Mouse (Mus musculus): ENCODE data around the gene Fgfr2. TPM values are rescaled to one million over a fixed set of nuclear protein-coding genes. Genes with fewer than 3 reads are reported as not detected.

Gene Fgfr2
- total RNA-seq, 2 experiments from 2014 or later = 47.6 to 49.5 TPM

- no peak for TF ChIP-seq CTCF (conservative IDR thresholded peaks at IDR 0.05)
- Histone ChIP-seq H3K4me3 (no peak overlapping the region), H3K27ac (no peak overlapping the region)
- DNase-seq (ENCODE audit: low spot score in 2 of 2) = no peak
These were observed 29.0 kb downstream of the Fgfr2 start for GRCm38 (mm10) chr7:133094161-133094560.

- Histone ChIP-seq H3K27ac (no peak overlapping the region), H3K4me3 (no peak overlapping the region)
- no peak for DNase-seq (ENCODE audit: low spot score in 2 of 2)
- no peak for TF ChIP-seq CTCF (conservative IDR thresholded peaks at IDR 0.05)
These were observed 29.4 kb downstream of the Fgfr2 start for GRCm38 (mm10) chr7:133093731-133094130.

GRCm38 (mm10) chr7:133090641-133091040 lies 32.5 kb downstream of the Fgfr2 start:
- no peak for DNase-seq (ENCODE audit: low spot score in 2 of 2)
- Histone ChIP-seq H3K4me3 (no peak overlapping the region), H3K27ac (no peak overlapping the region)
- TF ChIP-seq CTCF (conservative IDR thresholded peaks at IDR 0.05) = no peak

- H3K27ac ChIP-seq = peak overlapping the region; percentile 83
- no peak for DNase-seq (ENCODE audit: low spot score in 2 of 2)
- no peak for TF ChIP-seq CTCF (conservative IDR thresholded peaks at IDR 0.05)
- H3K4me3 ChIP-seq = no peak overlapping the region
These were observed 33.4 kb downstream of the Fgfr2 start for GRCm38 (mm10) chr7:133089621-133090260.

DNA sequence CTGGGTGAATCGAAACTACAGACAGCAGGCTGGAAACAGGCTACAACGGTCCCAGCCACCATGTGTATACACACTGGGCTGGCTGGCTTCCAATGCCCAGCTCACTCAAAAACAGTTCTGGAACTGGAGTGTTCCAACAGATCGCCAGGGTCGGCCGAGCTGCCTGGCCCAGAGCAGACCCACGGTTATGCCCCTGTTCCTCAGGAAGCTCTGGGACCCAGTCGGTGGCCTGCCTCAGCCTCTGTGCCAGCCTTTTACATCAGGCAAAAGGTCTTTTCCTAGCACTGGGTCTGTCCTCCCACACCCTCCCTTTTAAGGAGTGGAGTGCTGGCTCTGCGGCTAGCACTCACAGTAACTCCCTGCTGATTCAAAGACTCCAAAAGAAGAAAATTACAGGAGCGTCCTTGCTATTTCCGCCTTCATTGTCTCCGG lies 34.3 kb downstream of the Fgfr2 start:
- no peak for TF ChIP-seq CTCF (conservative IDR thresholded peaks at IDR 0.05)
- Histone ChIP-seq H3K4me3 (peak overlapping the region; percentile 41), H3K27ac (peak overlapping the region; percentile 83)
- DNase-seq (ENCODE audit: low spot score in 2 of 2) = peak; percentile 19 to 59

GRCm38 (mm10) chr7:133088411-133088810 lies 34.7 kb downstream of the Fgfr2 start:
- no peak for TF ChIP-seq CTCF (conservative IDR thresholded peaks at IDR 0.05)

GRCm38 (mm10) chr7:133085408-133085807 lies 37.7 kb downstream of the Fgfr2 start:
- no peak for DNase-seq (ENCODE audit: low spot score in 2 of 2)
- H3K4me3 ChIP-seq = no peak overlapping the region
- no peak overlapping the region for H3K27ac ChIP-seq
- TF ChIP-seq CTCF (conservative IDR thresholded peaks at IDR 0.05) = no peak

More at GRCm38 (mm10) chr7:133088411-133088810, 34.7 kb downstream of the Fgfr2 start:
- H3K4me3 ChIP-seq = peak overlapping the region; percentile 41
- peak overlapping the region; percentile 83 for H3K27ac ChIP-seq
- no peak for DNase-seq (ENCODE audit: low spot score in 2 of 2)

DNA sequence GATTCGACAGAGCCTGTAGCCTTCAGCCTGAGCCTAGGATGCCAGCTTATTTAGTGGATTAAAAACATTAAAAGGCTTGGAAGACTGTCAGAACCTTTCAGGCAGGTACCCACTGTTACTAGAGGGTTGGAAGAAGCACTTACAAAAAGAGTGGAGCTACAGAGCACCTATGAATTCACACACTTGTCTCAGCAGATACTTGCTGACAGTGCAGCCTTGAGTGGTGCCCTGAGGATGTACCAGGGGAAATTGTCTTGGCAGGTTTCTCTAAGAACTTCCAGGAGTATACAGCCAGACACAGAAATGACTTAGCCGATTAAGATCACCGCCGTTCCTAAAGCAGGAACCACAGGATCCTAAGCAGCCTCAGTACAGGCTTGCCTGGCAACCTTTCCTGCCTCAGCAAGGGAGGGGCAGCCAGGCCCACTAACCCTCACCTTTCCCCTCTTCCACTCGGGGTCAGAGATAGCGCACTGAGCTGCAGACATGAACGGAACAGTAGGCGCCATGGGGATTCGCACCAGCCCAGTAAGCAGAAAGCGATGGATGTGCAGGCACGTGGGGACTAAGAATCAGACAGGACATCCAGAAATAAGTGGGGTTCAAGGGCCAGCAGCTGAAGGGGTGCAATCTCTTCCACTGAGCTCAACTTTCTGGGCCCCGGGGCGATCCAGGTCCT lies 39.1 kb downstream of the Fgfr2 start:
- TF ChIP-seq CTCF (conservative IDR thresholded peaks at IDR 0.05) = no peak
- Histone ChIP-seq H3K4me3 (no peak overlapping the region), H3K27ac (no peak overlapping the region)
- DNase-seq (ENCODE audit: low spot score in 2 of 2) = no peak

DNA sequence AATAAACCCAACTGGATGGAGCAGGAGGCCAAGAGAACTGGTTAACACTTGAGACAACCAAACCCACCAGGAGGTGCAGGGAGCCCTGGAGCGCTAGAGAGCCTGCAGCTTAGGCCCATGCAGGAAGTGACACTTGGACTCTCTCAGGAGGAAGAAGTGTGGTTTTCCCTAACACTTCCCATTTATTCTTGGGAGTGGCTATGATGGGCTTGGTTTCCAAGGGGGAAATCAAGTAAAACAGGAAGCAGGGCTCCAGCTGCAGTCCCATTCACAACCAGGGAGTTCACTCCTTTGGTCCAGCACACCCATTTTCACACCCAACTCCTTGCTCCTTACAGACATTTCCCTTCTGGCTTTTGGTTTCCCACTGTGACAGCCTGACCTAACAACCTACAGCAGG lies 44.2 kb downstream of the Fgfr2 start:
- H3K4me3 ChIP-seq = no peak overlapping the region
- H3K27ac ChIP-seq = no peak overlapping the region
- DNase-seq (ENCODE audit: low spot score in 2 of 2) = no peak
- TF ChIP-seq CTCF (conservative IDR thresholded peaks at IDR 0.05) = no peak

GRCm38 (mm10) chr7:133074462-133075133 lies 48.6 kb downstream of the Fgfr2 start:
- H3K27ac ChIP-seq = peak overlapping the region; percentile 83
- TF ChIP-seq CTCF (conservative IDR thresholded peaks at IDR 0.05) = 0 out of 2 replicates have a peak, but pooled peaks have one; percentile 22
- H3K4me3 ChIP-seq = no peak overlapping the region
- DNase-seq (ENCODE audit: low spot score in 2 of 2) = peak; percentile 41 to 47

DNA sequence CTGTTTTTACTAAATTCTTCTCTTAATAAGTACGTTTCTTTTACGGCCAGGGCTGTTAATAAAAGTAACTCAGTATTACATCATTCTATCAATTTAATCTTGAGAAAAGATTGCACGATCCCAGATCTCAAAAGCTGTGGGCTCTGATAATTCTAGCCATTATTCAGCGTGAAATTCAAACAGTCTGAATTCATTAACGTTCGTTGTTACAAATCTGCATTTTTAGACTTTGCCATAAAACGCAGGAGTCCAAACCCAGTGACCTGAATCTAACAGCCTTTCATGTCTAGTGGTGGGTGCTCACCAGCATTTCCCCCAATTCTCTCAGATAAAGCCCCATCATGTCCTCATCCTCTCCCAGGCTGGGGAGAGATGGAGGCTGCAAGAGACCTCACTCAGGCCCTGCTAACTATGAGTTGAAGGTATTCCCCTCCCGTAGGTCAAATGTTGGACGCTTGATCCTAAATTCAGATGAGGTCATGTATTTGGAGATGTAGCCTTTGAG lies 50.0 kb downstream of the Fgfr2 start:
- Histone ChIP-seq H3K27ac (no peak overlapping the region), H3K4me3 (no peak overlapping the region)
- no peak for TF ChIP-seq CTCF (conservative IDR thresholded peaks at IDR 0.05)

GRCm38 (mm10) chr7:133072535-133072934 lies 50.6 kb downstream of the Fgfr2 start:
- no peak for TF ChIP-seq CTCF (conservative IDR thresholded peaks at IDR 0.05)
- no peak overlapping the region for H3K27ac ChIP-seq

More for the DNA sequence above, 50.0 kb downstream of the Fgfr2 start:
- no peak for DNase-seq (ENCODE audit: low spot score in 2 of 2)

DNA sequence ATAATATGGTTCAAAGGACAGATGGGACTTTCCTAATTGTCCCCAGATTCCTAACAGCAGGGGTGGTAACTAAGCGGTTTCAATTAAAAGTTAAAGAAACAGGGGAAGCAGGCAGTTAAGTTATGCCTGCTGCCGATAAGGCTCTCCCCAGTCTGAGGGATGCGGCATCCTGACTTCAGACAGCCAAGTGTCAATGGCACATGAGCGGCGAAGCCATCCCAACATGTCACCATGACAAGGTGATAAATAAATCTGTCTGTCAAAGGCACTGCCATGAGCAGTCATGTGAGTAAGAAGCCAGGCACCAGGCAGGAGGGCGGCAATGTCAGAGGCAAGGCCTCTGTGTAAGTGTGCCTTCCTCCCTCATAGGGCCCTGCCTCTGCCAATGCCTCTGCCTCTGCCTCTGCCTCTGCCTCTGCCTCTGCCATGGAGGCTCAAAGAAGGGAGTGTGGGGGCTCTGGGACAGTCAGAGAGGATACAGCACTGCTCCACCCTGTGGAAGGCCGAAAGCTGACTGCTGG lies 55.8 kb downstream of the Fgfr2 start:
- Histone ChIP-seq H3K4me3 (no peak overlapping the region), H3K27ac (peak overlapping the region; percentile 79)
- no peak for TF ChIP-seq CTCF (conservative IDR thresholded peaks at IDR 0.05)
- no peak for DNase-seq (ENCODE audit: low spot score in 2 of 2)

More at GRCm38 (mm10) chr7:133072535-133072934, 50.6 kb downstream of the Fgfr2 start:
- no peak overlapping the region for H3K4me3 ChIP-seq
- no peak for DNase-seq (ENCODE audit: low spot score in 2 of 2)
